Mouse (Mus musculus) layer of hippocampus, adult 11-12 months (tissue): ENCODE measurements around the gene Zmym4.
"Not testable (repeated sequence)": the region's sequence is repeated elsewhere in the genome, so short reads cannot be mapped to it uniquely, and the experiment has no call there.

Experiments used
- DNase-seq: peaks from one replicate; pipeline ENCODE4 v3.0.0; 2022; ENCODE audit warnings: low spot score

Zmym4 gene

DNA sequence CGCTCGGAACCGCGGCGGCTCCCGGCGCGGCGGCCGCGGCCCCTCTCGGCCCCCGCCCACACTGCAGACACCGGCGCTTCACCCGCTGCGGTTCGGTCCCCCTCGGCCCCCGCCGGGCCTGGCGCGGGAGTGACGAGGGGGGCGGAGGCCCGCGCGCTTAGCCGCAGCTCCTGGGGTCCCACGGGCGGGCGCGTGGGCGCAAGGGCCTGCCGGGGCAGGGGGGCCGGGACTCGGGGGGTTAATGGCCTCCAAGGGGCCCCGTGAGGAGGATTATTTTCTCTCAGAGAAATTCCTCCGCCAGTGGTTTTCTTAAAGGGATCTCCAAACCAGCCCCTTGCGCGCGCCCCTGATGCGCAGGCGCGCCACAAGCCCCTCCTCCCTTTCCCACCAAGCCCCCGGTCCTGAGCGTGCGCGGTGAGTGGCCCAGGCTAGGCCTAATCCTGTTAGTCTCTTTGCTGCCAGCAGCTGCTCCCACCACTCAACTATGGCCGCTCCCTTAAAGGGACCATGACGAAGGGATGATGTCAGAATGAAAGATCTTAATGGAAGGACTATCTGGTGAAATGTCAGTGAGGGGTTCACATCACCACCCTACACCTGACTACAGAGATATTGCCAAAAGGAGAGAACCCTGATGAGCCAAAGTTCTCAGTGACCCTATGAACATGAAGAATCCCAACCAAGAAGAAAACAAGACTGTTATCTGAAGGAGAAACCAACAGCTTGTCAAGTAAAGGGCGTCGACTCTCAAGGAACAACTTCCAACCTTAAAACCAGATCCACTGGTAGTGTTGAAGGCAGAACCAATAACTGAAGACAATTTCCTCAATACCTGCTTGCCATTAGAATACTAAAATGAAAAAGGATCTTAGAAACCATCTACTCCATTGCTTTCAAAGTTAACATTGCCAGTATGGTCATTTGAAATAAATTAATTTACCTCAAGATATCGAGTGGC lies at the start of gene Zmym4:
Gene Zmym4, minus strand, starts transcription at position 272 of the 958 bp plus-strand sequence.
- DNase-seq, result peak; percentile 95

DNA sequence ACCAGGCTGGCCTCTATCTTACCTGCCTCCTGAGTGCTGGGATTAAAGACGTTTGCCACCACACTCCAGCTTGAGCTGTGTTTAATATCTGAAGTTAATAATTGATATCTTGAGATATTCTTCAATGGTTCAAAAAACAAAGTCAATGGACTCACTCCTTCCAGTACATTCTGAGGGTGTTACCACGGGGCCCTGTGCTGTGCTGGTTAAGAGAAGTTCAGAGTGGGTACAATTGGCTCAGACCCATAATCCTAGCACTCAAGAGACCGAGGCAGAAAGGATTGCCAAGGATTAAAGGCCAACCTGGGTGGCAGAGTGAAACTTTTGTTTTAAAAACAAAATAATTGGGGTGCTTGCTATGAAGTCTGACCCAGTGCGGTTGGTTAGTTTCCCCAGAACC lies 48.4 kb upstream of the Zmym4 start:
- DNase-seq, result no peak

DNA sequence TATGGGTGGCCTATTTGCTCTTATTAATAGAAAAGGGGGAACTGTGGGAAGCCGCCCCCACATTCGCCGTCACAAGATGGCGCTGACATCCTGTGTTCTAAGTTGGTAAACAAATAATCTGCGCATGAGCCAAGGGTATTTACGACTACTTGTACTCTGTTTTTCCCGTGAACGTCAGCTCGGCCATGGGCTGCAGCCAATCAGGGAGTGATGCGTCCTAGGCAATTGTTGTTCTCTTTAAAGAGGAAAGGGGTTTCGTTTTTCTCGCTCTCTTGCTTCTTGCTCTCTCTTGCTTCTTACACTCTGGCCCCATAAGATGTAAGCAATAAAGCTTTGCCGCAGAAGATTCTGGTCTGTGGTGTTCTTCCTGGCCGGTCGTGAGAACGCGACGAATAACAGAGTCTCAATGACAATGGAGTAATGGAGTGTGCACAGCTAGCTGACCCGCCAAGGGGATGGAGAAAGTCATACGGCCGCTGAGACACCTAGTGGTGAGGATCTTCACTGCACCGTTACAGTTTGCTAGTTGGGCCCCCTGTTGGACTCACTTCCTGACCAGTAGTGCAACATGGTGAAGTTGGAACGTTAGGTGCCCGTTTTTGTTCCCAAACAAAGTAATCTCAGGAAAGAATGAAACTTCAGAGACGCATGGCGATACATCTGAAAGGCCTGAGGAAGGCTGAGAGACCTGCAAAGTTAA lies 47.5 kb upstream of the Zmym4 start:
- DNase-seq, result peak; percentile 91

DNA sequence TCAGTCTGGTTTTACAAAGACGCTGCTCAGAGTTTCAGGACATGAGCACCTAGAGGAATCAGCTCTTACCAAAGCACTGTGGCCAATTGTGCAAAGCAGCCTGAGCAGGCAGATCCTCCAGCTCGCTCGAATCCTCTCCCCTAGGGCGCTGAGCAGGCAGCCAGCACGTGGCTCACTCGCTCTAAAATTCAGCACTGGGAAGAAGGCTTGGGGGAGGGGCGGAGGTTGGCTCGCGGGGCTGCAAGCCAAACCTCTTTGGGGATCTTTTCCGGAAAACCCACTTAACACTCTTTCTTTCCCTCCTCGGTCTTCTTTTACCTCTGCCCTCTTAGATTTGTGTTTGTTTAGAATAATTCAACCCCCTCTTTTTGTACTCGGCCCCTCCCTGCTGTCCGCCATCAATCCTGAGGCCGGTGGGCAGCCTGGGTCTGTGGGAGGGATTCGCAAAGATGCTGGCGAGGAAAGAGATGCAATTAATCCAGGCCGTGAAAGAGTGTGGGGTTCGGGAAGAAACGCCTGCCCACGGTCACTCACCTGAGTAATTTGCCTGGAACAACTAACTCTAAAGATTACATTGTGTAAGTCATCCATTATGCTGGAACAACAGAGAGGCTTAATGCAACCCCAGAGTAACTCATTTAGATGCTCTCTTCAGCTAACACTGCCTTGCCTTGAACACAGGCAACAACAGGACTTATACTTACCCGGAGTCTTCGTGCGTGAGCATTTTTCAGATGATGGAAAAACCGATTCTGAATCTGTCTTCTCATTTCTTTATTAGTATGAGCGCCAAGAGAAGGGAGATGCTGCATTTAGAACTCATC lies 37.4 kb upstream of the Zmym4 start:
- peak; percentile 65 for DNase-seq

DNA sequence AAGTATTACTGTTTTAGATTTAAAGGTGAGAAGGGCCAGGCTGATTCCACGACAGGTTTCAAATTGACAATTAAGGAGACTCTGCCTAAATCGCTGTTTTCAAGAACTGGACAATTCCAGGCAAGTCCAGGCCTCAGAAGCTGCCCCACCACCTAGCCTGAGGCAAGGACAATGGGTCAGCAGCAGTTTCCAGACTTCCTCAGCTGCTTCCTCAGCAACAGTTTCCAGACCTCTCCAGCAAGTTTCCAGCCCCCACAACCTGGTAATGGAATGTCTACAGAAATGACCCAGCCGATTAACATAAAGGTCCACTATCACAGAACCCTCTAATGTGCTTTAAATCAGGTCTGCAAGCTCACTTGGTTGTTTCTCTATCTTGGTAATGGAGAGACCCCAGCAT lies 36.4 kb upstream of the Zmym4 start:
- DNase-seq, result no peak

GRCm38 (mm10) chr4:127000601-127001105 lies 32.7 kb upstream of the Zmym4 start:
- no peak for DNase-seq

DNA sequence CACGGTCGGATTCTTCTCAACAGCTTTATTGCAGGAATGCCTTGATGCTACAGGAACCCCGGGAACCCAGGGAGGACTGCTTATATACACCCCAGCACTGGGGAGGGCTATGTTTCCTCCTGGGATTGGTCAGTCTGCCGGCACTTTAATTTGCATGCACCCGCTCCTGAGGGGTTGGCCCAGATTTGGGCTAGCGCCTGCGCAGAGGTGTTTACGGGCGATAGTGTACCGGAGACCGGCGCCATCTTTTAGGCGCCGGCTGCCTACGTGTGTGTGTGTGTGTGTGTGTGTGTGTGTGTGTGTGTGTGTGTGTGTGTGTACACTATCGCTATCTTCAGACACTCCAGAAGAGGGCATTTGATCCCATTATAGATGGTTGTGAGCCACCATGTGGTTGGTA lies 31.4 kb upstream of the Zmym4 start:
- not testable (repeated sequence) for DNase-seq

GRCm38 (mm10) chr4:126992356-126992755 lies 24.4 kb upstream of the Zmym4 start:
- DNase-seq, result no peak

GRCm38 (mm10) chr4:126990553-126990952 lies 22.6 kb upstream of the Zmym4 start:
- DNase-seq, result no peak

DNA sequence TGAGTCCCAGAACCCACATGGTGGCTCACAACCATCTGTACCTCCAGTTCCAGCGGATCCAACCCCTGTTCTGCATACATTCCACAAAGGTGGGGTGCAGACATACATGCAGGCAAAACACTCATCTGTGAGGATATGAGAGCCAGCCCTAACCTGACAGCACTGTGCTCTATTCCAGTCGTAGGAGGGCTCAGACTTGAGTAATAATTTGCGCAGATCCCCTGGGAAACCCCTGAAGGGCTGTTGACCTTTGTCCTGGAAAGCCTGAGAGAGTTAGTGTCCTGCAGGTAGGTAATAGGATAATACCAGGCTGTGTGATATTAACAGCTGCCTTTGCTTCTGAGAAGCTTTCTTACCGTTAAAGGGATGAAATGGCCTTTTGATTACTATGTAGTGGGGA lies 20.6 kb upstream of the Zmym4 start:
- DNase-seq, result no peak

GRCm38 (mm10) chr4:126986768-126987167 lies 18.8 kb upstream of the Zmym4 start:
- DNase-seq, result no peak

GRCm38 (mm10) chr4:126983736-126984525 lies 16.0 kb upstream of the Zmym4 start:
- DNase-seq, result not testable (repeated sequence)

DNA sequence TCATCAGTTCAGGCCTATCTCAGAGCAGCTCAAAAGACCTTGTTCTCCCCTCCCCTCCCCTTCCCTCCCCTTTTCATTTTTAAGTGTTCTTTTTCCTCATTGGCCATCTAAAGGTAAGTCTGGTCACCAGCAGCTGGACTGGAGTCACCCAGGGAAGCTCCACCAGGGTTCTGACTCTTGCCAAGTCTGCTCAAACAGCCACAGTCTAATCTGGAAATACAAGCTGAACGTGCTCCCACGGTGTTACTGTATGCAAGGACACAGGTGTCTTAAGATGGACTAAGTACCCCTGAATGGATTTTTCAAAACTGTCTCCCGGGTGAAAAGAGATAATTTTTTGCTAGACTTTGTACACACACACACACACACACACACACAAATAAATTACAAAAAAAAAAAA lies 15.4 kb upstream of the Zmym4 start:
- DNase-seq, result no peak

DNA sequence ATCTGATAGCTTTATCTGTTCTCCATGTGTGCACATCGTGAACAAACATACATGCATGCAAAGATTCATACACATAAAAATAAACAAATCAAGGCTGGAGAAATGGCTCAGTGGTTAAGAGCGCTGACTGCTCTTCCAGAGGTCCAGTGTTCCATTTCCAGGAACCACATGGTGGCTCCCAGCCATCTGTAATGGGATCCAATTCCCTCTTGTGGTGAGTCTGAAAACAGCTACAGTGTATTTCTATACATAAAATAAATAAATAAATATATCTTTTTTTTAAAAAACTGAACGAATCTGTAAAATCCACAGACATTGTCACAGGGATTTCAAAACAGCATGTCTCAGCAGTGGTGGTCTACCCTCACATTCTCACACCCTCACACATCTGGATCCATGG lies 10.8 kb upstream of the Zmym4 start:
- no peak for DNase-seq

- DNase-seq, result peak; percentile 15
Observed at GRCm38 (mm10) chr4:126977467-126977866, 9.5 kb upstream of the Zmym4 start.

DNA sequence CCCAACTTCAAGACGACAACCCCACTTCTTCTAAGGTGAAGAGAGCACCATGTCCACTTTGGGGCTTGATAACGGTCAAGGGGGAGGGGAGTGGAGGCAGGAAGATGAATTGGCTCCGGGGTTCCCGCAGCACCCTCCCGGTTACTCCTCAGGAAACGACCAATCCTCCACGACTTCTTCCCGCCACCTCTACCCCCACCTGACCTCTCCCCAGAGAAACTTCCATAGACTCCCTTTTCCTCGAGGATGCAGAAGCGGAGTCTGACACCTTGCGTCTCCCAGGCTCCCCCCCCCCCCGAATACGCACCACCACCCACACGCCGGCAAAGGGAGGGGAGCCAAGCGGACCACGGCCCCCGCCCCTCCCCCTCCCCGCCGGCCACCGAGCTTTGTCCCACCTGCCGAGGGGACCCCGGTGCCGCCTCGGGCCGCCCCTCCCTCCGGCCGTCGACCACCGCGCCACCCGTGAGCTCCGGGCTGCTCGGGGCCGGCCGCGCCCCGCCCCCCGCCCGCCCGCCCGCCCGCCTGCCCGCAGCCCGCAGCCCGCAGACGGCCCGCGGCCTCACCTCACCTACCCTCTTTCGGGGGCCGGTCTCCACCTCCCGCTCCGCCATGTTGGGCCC lies 583 bp downstream of the Zmym4 start:
- peak; percentile 9 for DNase-seq

- no peak for DNase-seq
Observed at GRCm38 (mm10) chr4:126958682-126959081, 9.3 kb downstream of the Zmym4 start.

GRCm38 (mm10) chr4:126958261-126958660 lies 9.7 kb downstream of the Zmym4 start:
- DNase-seq, result no peak

- DNase-seq, result no peak
Observed at GRCm38 (mm10) chr4:126957434-126957833, 10.5 kb downstream of the Zmym4 start.

GRCm38 (mm10) chr4:126950801-126951200 lies 17.1 kb downstream of the Zmym4 start:
- DNase-seq, result not testable (repeated sequence)

DNA sequence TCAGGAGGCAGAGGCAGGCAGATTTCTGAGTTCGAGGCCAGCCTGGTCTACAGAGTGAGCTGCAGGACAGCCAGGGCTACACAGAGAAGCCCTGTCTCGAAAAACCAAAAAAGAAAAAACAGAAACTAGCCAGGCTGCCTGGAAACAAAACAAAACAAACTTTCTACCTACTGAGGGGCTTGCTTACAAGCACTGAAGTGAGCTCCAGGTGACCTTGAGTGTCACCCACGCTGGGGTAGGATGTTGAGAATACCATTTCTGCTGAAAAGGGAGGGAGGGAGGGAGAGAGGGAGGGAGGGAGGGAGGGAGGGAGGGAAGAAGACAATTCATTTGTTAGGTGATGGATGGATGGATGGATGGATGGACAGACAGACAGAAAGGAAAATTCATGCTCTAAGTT lies 24.5 kb downstream of the Zmym4 start:
- DNase-seq, result no peak
